Mouse (Mus musculus) testis, adult 10 weeks (tissue): ENCODE measurements around the gene Soat1. TPM values are rescaled to one million over a fixed set of nuclear protein-coding genes. Genes with fewer than 3 reads are reported as not detected.

Source experiments
- polyA plus RNA-seq: library from polyadenylated mRNA; stranded (reverse); fragments of 350-450 nt; fragmentation: Illumina TruSeq; extraction: RNeasy Lipid Tissue Mini Kit (QIAGEN cat#74804); gene quantifications from one replicate; pipeline ENCODE4 v1.2.3, GENCODE M21; 2014; ENCODE audit warnings: low read depth, low replicate concordance

Gene Soat1
- 49.8 TPM for polyA plus RNA-seq

DNA sequence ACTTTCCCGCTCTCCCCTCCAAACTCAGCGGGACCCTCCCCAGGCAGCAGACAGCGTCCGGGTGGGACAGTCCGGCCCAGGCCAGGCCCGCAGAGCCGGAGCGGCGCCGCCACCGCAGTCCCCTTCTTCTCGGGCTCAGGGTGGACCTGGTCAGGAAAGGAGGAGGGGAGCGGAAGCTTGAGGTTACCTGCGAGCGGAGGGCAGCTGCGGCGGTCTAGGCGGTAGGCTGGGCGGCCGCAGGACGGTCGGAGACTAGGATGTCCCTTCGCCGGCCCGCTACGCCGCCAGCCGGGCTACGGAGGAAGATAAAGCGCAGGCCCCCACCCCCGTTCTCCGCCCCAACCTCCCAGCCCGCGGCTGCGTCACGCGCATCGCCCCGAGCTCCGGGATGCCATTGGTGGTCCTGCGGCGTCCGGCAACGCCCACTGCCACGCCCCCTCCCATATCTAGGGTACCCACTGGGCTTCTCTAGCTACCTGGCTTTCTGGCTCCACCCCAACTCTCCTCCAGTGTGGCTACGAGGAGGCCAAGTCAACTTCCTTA is at the start of gene Soat1:
Gene Soat1, minus strand, starts transcription at position 371 of the 543 bp plus-strand sequence.

DNA sequence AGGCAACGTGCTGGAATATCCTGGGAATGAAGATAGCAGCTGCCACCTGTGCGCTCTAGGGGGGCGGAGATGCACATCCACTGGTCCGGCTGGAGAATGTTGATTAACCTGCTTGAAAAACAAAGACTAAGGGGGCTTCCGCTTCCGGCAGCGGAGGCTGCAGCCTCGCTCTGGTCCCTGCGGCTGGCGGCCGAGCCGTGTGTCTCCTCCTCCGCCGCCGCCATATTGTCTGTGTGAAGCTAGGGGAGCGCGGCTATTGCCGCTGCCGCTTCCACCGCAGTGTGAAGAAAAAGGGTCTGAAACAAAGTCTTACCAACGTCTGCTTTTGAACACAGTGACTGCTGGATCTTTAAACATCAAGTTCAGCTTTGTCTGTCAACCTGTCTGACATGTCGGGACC is 49.7 kb upstream of the Soat1 start, which contains the start of gene Gm10031:
Gene Gm10031, plus strand, starts transcription at position 171 of the 400 bp plus-strand sequence.

DNA sequence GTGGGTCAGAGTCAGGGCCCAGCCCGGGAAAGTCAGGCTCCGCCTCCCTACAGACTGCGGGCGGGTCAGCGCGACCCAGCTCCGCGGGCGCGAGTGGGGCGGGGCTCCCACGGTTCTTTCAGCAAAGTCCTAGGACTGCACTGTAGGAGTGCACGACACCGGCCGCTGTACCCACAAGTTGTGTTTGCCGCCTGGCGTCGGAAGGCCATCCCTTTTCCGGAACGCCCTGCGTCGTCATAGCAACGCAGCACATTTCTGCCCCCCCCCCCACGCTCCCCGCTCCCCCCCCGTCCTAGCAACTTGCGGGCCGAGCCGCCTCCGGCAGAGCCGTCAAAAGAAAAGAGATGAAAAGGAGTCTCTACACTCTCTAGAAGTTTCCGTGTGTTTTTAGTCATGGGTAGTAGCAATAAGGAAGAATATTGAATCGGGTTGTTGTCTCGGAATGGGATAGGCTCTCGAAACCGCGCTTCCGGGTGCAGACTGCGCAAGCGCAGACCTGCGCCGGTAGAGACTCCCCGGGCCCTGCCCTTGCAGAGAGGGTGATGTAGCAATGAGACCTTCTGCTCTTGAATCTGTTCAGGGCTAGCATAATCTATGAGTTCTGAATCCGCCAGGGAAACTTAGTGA is 53.3 kb downstream of the Soat1 start, which contains the start of gene Axdnd1:
Gene Axdnd1, minus strand, starts transcription at position 489 of the 627 bp plus-strand sequence.

Other genes with a start within 250 kb of the Soat1 start
- 76.1 TPM for gene Tdrd5, start 170.7 kb downstream of the Soat1 start, polyA plus RNA-seq
- 0.49 TPM for gene Nphs2, start 163.6 kb downstream of the Soat1 start, polyA plus RNA-seq
- gene Gm2000, start 108.3 kb downstream of the Soat1 start, polyA plus RNA-seq = 6.6 TPM
- 498 TPM for gene Axdnd1, start 53.2 kb downstream of the Soat1 start, polyA plus RNA-seq
- 2.0 TPM for gene Gm10031, start 49.7 kb upstream of the Soat1 start, polyA plus RNA-seq
- gene Abl2, start 84.5 kb upstream of the Soat1 start, polyA plus RNA-seq = 7.7 TPM
- 0.66 TPM for gene Tor3a, start 200.0 kb upstream of the Soat1 start, polyA plus RNA-seq
- 51.5 TPM for gene Fam20b, start 244.8 kb upstream of the Soat1 start, polyA plus RNA-seq